7 mouse cellular contexts compared by ENCODE assay signal in the genomic region with DNA sequence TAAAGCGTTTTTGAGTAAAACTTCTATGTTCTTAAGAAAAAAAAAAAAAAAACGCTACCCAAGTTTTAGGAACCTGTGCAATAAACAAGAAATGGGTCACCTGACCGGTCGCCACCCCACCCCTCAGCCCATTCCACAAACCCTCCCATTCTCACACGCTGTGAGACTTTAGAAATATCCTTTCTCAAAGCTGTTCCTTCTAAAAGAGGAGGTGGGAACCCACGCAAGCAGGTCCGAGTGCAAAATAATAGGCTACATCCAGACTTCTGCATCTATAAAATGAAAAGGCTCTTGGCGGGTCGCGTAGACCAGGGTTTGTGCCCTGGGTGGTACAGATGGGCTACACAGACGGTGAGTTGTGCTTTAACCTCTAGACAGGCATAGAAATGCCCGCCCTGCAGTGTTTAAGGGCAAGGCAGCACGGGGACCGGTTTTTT. TPM values are rescaled to one million over a fixed set of nuclear protein-coding genes. Genes with fewer than 3 reads are reported as not detected.
A peak's percentile ranks its signal among the peaks of the same experiment; 100 is the strongest.
DNase-seq lines count a peak whose midpoint lies in the region; ATAC-seq and TF ChIP-seq lines count a peak whose summit lies in the region.

No protein-coding gene starts in this region.

- H3K4me1 ChIP-seq in liver, embryonic 12.5 days: peaks cover 32% of the 10 kb centered on the region
- H3K4me1 ChIP-seq in olfactory bulb, adult 2 months (ENCODE audit: control insufficient read depth, insufficient read depth, low read length): peaks cover 20% of the 10 kb centered on the region

- H3K4me2 ChIP-seq in liver, embryonic 12.5 days: peak overlapping the region; percentile 98

- H3K9me3 ChIP-seq in liver, embryonic 12.5 days (replicated peaks): no peaks in the 10 kb centered on the region

- ATAC-seq in liver, embryonic 12.5 days: peak; percentile 30

- TF ChIP-seq POLR2A in olfactory bulb, adult 2 months (IDR thresholded peaks at IDR 0.05; ENCODE audit: insufficient read depth, low read depth, low read length): no peak

- H3K36me3 ChIP-seq in liver, embryonic 12.5 days: peaks cover 12% of the 10 kb centered on the region

- no peak for TF ChIP-seq CTCF in olfactory bulb, adult 2 months (IDR thresholded peaks at IDR 0.05; ENCODE audit: insufficient read depth, low read depth, low read length)

- WGBS in liver, embryonic 12.5 days (ENCODE audit: insufficient replicate concordance): 4% methylated on average over 14 of the region's 14 CpGs
- 2% methylated on average over 14 of the region's 14 CpGs for WGBS in olfactory bulb, adult 2 months

- peak; percentile 25 for DNase-seq in right cerebral cortex, postnatal 14 days
- DNase-seq in right cerebral cortex, postnatal 25 days: no peak
- DNase-seq in c-Kit-positive CD71-positive TER-119-positive erythroid progenitor cells, embryonic 14.5 days (ENCODE audit: low spot score): peak; percentile 46
- DNase-seq in frontal cortex, postnatal 14 days (ENCODE audit: low spot score in 2 of 2): peak; percentile 50 to 58
- DNase-seq in cerebellum, postnatal 14 days: no peak

- peaks cover 8% of the 10 kb centered on the region; the same call in 1 of the 2 replicates for H3K27me3 ChIP-seq in liver, embryonic 12.5 days (replicated peaks)

- peak overlapping the region; percentile 82 for H3K9ac ChIP-seq in liver, embryonic 12.5 days

- peak overlapping the region; percentile 95 for H3K27ac ChIP-seq in liver, embryonic 12.5 days
- H3K27ac ChIP-seq in olfactory bulb, adult 2 months (ENCODE audit: insufficient read depth, low read depth, low read length): peak overlapping the region; percentile 99

- H3K4me3 ChIP-seq in liver, embryonic 12.5 days: peak overlapping the region; percentile 97
- H3K4me3 ChIP-seq in olfactory bulb, adult 2 months (ENCODE audit: insufficient read depth, low read depth, low read length): peak overlapping the region; percentile 41

RNA-seq across cellular contexts. Expression of gene Tob1, which starts 1.5 kb away (rescaled TPM):
- polyA plus RNA-seq in liver, embryonic 12.5 days (2016; fragmentation: Nextera tagmentation; extraction: Ambion mirVana): 13.6 and 13.8 TPM in 2 replicates
- not detected in 2 replicates for polyA plus RNA-seq in olfactory bulb, adult 2 months (2012; ENCODE audit: insufficient read depth, insufficient read length, low replicate concordance, missing spikeins)

RNA-seq across cellular contexts. Expression of gene Wfikkn2, which starts 36.1 kb away (rescaled TPM):
- polyA plus RNA-seq in liver, embryonic 12.5 days (2016; fragmentation: Nextera tagmentation; extraction: Ambion mirVana): 0.31 and 0.44 TPM in 2 replicates
- not detected in 2 replicates for polyA plus RNA-seq in olfactory bulb, adult 2 months (2012; ENCODE audit: insufficient read depth, insufficient read length, low replicate concordance, missing spikeins)

Comparison
In these comparisons a context has a peak if more than half of its experiments do, and no peak if none do; other contexts are left out.
1. DNase-seq: peak in right cerebral cortex, postnatal 14 days (single experiment), c-Kit-positive CD71-positive TER-119-positive erythroid progenitor cells, embryonic 14.5 days (single experiment) and frontal cortex, postnatal 14 days (2 of 2); none in right cerebral cortex, postnatal 25 days (single experiment) and cerebellum, postnatal 14 days (0 of 2).